Mouse (Mus musculus) kidney, adult 9 months (tissue): ENCODE results near the gene Dph5.

Experiments used
- DNase-seq: peaks from one replicate; pipeline ENCODE4 v3.0.0; 2022

Dph5 gene

GRCm38 (mm10) chr3:115953088-115953487, 65.5 kb downstream of the Dph5 start:
- DNase-seq: no peak

DNA sequence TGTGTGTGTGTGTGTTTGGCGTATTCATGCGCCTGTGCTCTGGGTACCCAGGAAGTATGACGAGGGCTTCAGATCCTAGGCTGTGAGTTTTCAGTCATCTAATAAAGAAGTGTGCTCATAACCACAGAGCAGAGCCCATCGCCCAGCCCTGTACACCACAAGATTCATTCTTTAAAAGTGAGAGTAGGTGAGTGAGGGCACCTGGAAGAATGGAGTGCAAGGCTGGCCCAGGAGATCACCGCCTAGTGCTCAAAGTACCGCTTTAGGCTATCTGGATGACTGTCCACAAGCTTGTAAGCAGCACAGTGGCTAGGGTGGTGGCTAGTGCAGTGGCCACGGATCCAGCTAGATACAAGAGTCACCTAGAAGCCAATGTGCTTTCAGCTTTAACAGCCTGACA, 69.6 kb downstream of the Dph5 start:
- DNase-seq: no peak

GRCm38 (mm10) chr3:115961311-115962027, 73.8 kb downstream of the Dph5 start:
- no peak for DNase-seq

- DNase-seq: no peak
These were observed 74.4 kb downstream of the Dph5 start for GRCm38 (mm10) chr3:115962028-115962415.

DNA sequence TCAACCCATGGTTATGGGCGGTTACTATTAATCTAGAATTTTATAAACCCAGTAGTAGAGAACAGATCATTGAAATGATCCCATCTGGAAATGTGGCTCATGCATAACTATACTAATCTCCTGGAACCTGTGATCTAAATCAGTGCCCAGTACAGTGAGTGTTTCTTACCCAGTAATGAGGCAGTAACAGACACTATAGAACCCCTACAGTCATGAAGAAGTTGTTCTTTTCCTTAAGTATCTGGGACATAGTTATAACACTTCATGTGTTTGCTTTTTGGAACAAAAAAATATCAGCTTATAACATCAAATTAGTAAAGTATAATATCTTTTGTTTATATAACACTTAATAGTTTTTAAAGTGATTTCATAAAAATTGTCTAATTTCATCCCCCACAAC, 76.0 kb downstream of the Dph5 start:
- DNase-seq: no peak

- no peak for DNase-seq
These were observed 76.4 kb downstream of the Dph5 start for GRCm38 (mm10) chr3:115964071-115964470.

DNA sequence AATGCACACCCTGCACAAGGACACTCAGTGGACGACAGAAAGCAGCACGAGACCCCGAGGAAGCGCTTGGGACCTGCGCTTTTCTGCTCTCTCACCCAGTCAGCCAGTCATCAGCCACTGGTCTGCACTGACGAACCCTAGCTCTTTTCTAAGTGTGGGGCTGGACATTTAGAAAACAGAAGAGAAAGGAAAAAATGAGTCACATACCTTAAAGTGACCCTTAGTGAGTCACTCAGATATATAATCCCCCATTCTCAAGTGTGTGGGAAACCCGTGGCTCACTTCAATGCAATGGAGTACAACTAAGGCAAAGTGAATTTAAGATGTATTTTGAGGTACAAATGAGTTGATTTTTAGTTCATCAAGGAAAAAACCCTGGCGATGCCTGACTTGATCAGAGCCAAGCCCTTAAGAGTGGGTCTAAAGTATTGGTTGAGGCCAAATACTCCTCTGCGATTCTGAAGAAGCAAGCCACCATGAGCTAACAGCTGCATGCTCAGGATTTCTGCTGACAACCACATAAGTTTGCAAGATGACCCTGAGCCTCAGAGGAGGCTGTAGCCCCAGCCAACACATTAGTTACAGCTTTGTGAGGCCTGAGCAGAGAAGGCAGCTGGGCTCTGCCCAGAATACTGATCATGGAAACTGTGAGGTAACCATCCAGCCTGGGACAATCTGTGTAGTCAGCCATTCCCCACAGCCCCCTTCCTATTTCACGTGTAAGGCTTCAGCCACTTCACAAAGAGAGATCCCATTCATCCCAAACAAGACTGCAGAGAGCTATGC, 81.3 kb downstream of the Dph5 start:
- DNase-seq: no peak

DNA sequence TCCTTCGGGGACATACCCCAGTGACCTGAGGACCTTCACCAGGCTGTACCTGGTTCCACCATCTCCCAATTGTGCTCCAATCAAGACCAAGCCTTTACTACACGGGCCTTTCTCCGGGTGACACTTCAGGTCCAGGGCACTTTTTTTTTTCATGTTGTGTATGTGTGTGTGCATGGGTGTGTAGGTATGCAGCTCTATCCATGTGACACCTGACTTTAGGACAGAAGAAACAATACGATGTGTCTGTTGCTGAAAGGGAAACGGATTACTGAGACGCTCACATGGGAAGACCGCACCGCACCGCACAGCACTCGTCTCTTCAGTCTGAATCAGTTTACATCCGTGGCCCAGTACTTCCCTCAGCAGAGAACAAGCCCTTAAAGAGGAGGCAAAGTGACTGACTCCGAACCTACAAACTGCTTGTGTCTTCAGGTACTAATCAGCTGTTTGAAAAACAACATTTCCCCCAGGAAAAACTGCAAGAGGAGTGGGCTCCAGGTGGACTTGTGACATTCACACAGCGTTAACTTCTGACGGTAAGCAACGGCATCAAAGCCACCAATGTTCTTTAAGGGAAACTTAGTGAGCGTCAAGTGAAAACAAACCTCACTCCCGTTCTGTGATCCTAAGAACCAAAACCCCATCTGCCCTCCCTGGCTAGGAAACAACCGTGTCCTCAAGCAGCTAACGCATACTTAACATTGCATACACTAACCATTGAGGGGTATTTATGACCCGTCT, 83.6 kb downstream of the Dph5 start:
- DNase-seq: no peak

DNA sequence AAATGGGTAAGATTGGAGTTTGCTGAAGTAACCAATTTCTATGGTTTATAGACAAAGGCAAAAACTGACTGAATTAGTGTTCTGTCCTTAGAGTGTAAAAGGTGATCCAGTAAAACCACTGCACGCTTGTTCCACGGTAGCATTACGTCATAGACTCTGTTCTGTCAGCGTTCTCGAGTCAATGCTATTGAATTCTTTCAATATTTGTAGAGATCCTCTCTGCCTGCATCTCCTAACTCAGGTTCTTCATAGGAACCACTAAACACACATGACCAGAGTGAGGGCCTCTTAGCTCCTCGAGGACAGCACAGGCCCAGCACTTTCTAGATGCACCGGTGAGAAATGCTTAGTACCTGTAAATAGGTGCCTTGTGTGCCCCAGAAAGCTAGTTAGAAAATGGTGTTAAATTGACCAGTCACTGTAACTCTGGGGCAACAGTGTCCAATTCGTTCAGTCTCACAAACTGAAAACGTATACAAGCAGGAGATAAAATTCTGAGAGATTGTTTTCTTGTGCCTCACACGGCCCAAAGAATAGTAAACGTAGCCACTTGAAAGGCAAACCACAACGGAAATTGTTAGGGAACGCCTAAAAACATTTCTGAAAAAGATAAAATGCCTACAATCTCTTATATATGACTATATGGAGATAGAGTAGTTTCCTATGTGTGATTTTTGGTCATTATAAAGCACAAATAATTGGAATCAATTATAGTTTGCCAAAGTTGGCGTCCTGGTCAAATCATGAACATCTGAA, 84.4 kb downstream of the Dph5 start:
- no peak for DNase-seq

GRCm38 (mm10) chr3:115974228-115974627, 86.6 kb downstream of the Dph5 start:
- DNase-seq: no peak

DNA sequence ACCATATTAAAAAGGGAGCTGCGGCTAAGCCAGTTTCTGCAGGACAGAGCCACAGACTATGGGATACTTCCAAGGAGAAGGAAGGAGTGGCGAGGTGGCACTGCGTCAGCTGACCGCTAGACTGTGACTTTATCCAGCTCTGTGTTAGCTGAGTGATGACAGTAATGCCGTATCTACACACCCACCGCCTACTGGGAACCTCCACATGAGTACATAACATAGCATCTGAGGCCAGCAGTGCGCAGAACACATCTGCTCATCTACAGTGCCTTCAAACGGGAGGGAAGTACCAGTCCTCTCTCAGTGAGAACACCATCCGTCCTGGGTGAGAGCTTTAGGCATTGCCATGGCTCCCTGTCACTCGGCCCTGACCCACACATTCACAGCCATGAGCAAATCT, 87.4 kb downstream of the Dph5 start:
- DNase-seq: no peak

DNA sequence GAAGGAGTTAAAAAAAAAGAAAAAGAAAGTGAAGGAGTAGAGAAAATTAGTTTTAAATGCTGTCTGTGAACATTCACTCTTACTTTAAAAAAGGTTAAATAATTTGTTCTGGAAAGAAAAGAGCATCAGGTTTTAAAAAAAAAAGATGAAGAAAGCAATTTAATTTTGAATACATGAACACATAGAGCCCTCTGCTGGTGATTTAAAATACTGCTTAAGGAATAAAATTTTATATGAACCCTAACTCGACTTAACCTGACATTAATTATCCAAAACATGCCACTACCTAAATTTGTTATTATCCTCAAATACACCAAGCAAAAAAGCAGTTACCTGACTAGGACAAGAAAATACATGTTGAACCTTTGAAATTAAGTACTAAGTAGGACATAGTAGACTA, 91.4 kb downstream of the Dph5 start:
- DNase-seq: peak; percentile 14

- no peak for DNase-seq
These were observed 95.6 kb downstream of the Dph5 start for GRCm38 (mm10) chr3:115983217-115983616.
